Mouse (Mus musculus) megakaryocyte-erythroid progenitor cell, adult 5-6 weeks (primary cell): Measurements from ENCODE around the gene Crhr2. TPM values are rescaled to one million over a fixed set of nuclear protein-coding genes. Genes with fewer than 3 reads are reported as not detected.

Experiments used
- ATAC-seq: replicated peaks from 2 replicates; pipeline ENCODE4 v1.8.0; 2016; ENCODE audit warnings: mild to moderate bottlenecking, inconsistent platforms; ENCODE audit not compliant: severe bottlenecking, poor library complexity, low FRiP score, low TSS enrichment
- total RNA-seq, 2 experiments: library from RNA; stranded (forward) in 1 of 2; stranded (reverse) in 1 of 2; fragments of 200-1000, 215-1000 nt in 1 of 2; fragments of >200 nt in 1 of 2; fragmentation: Nextera tagmentation in 1 of 2; gene quantifications; 2 replicates each; pipeline ENCODE4 v1.2.3; 2014 to 2017

Gene Crhr2
- total RNA-seq, 2 experiments from 2014 or later, result not detected

DNA sequence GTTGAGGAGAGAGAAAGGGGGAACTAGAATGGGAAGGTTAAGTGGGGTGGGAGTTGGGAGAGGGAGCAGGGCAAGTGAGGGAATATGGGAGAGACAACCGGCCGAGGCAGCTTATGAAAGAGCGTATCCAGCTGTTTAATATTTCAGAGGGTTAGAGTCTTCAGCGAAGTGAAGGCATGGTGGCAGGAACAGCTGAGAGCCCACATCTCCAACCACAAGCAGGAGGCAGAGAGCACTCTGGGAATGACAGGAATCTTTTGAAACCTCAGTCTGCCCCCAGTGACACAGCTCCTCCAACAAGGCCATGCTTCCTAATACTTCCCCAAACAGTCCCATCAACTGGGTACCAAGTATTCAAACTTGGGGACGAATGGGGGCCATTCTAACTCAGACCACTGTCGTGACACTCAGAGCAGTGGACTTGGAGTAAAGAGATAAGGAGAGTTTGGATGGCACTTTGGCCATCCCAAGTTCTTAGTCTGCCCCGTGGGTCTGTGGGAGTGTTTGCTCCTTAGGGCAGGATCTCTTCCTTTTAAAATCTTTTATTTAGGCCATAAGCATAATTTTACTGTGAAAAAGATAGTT lies 72.5 kb downstream of the Crhr2 start:
- ATAC-seq, result no peak

DNA sequence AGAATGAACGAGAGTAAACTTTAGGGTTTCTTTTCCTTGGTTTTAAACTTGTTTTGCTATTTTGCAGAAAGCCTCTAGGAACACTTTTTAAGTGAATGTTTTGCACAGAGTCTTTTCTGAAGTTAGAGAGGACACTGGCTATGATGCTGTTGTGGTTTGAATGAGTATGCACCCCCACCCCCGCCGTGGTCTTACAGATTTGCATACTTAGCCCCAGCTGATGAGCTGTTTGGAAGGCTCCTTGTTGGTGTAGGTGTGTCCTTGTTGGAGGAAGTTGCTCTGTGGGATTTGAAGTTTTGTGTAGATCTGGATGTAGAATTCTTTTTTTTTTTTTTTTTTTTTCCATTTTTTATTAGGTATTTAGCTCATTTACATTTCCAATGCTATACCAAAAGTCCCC lies 75.4 kb downstream of the Crhr2 start:
- no peak for ATAC-seq

DNA sequence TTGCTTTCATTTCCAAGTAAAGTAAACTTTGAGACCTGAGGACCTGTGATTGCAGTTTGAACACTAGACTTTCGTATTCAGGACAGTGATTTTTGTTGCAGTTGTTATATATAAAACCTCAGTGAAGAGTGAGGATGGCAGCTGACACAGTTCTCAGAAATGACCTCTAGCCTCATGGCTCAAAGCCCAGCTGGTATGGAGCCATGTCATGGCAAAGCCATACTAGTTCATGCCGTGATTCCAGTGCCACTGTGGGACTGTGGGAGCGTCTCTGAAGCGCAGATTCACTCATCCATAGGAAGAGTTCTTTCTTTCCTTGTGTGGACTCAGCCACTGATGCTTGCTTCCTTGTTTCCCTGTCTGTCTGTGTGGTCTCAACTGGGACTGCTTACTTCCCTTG lies 78.3 kb downstream of the Crhr2 start:
- ATAC-seq, result no peak

DNA sequence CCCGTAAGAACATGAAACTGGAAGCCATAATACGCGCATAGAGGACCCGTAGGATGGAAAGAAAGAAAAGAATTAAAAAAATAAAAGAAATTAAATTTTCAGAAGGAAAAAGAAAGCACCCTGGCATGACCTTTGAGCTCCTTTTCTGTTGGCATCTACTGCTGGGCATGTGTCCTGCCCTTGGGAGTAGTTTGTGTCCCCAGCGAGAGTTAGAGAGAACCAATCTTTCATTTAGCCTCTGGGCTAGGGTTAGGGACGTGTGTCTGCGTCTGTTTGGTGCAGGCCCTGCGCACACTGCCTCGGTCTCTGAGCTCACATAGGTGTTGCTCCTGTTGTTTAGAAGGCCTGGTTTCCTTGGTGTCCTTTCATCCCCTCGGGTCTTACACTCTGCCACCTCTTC lies 83.6 kb downstream of the Crhr2 start:
- ATAC-seq, result no peak

DNA sequence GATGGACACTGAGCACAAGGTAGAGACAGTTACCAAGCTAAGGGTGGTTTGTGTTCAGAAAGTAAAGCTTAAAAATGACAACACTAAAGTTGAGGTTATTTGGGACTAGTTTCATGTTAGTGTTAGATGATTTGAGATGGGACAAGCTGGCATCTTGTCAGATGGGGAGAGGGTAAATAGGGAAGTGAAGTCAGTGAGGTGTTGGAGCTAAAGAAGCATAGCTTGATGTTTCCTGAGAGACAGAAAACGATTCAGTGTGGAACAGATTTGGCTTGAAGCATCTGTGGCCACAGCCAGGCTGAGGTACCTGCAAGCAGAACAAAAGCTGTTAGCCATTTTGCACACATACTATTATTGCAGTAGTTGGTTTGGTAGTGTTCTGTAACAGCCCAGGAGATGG lies 87.5 kb downstream of the Crhr2 start:
- no peak for ATAC-seq

DNA sequence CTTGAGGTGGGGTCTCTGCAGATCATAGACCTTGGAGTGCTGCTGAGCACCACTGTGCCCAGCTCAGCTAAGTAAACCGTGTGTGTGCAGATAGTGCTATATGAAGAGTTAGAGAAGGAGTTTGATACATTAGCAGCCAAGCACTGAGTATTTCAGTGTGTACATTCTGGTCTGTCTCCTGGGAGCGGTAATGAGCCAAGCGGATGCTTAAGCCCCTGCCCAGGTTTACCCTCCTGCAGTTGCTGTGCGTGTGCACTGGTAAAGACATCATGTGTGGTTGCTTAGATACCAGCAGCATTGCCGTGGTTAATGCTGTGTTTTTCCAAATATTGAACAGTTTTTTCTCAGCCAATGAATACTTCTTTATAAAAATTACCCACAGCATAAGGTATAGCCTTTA lies 88.3 kb downstream of the Crhr2 start:
- no peak for ATAC-seq

DNA sequence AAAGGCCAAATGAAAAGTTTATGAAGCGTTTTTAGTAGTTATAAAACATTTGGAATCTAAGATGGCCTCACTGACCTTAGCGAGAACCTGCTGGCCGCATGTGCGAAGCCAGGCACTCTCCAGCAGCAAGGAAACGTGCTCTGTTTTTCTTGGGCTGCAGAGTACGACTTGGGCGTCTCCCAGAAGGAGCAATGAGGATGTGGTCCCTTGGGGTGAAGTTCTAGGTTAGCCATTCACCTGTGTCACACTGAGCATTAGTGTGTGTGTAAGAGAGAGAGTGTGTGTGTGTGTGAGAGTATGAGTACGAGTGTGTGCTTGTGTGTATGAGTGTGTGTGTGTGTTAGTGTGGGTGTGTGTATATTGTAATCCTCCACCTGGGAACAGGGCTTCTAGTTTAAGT lies 89.6 kb downstream of the Crhr2 start:
- no peak for ATAC-seq

Other genes starting within 250 kb of the Crhr2 start
- 1.3 and 2.2 TPM in 2 replicates for gene Nod1, start 160.4 kb downstream of the Crhr2 start, total RNA-seq (2014; fragmentation: Nextera tagmentation)
- gene Nod1, start 160.4 kb downstream of the Crhr2 start, total RNA-seq (2017), result 0.50 and 0.80 TPM in 2 replicates
- gene Ggct, start 140.1 kb downstream of the Crhr2 start, total RNA-seq (2014; fragmentation: Nextera tagmentation), result 17.0 and 21.6 TPM in 2 replicates
- gene Ggct, start 140.1 kb downstream of the Crhr2 start, total RNA-seq (2017), result 34.8 and 57.3 TPM in 2 replicates
- gene Gars, start 95.0 kb downstream of the Crhr2 start, total RNA-seq (2014; fragmentation: Nextera tagmentation), result 115 and 121 TPM in 2 replicates
- gene Gars, start 95.0 kb downstream of the Crhr2 start, total RNA-seq (2017), result 175 and 179 TPM in 2 replicates
- not detected in 2 replicates for gene Inmt, start 42.0 kb upstream of the Crhr2 start, total RNA-seq (2014; fragmentation: Nextera tagmentation)
- not detected in 2 replicates for gene Inmt, start 42.0 kb upstream of the Crhr2 start, total RNA-seq (2017)
- gene Mindy4, start 70.4 kb upstream of the Crhr2 start, total RNA-seq (2014; fragmentation: Nextera tagmentation), result 2.1 and 5.5 TPM in 2 replicates
- 4.9 and 10.6 TPM in 2 replicates for gene Mindy4, start 70.4 kb upstream of the Crhr2 start, total RNA-seq (2017)
- gene Aqp1, start 203.4 kb upstream of the Crhr2 start, total RNA-seq (2014; fragmentation: Nextera tagmentation), result 441 and 451 TPM in 2 replicates
- gene Aqp1, start 203.4 kb upstream of the Crhr2 start, total RNA-seq (2017), result 409 and 437 TPM in 2 replicates
- not detected in 2 replicates for gene Ghrhr, start 243.3 kb upstream of the Crhr2 start, total RNA-seq (2014; fragmentation: Nextera tagmentation)
- gene Ghrhr, start 243.3 kb upstream of the Crhr2 start, total RNA-seq (2017), result not detected in 2 replicates